Mouse (Mus musculus) cerebellum, adult 18-20 months (tissue): ENCODE results near the gene Zbtb22.
"Not testable (repeated sequence)": the region's sequence is repeated elsewhere in the genome, so short reads cannot be mapped to it uniquely, and the experiment has no call there.

Experiments
- DNase-seq, 2 experiments: peaks; one replicate each; pipeline ENCODE4 v3.0.0; 2021

Zbtb22 gene

DNA sequence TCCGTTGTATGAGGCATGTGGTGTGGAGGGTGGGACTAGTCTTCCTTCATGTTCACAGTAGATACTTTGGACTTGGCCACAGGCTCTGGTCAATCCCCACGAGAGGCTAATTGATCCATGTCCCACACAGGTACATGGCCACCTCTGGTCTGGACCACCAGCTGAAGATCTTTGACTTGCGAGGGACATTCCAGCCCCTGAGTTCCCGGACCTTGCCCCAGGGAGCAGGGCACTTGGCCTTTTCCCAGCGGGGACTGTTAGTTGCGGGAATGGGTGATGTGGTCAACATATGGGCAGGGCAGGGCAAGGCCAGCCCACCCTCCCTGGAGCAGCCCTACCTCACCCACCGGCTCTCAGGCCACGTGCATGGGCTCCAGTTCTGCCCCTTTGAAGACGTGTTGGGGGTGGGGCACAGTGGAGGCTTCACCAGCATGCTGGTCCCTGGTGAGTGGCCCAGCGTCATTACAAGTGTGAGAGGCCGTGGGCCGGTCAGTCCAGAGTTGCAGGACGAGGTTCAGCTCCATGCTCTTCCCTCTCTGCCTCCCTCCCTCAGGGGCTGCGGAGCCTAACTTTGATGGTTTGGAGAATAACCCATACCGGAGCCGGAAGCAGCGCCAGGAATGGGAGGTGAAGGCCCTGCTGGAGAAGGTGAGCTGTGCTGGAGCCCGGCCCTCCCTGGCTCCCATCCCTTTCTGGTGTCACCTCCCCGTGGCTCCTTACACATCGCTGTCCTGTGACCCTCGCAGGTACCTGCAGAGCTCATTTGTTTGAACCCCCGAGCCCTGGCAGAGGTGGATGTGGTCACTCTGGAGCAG lies 32.6 kb downstream of the Zbtb22 start:
- no peak for DNase-seq

GRCm38 (mm10) chr17:33948905-33949537 lies 33.3 kb downstream of the Zbtb22 start:
- DNase-seq = no peak

DNA sequence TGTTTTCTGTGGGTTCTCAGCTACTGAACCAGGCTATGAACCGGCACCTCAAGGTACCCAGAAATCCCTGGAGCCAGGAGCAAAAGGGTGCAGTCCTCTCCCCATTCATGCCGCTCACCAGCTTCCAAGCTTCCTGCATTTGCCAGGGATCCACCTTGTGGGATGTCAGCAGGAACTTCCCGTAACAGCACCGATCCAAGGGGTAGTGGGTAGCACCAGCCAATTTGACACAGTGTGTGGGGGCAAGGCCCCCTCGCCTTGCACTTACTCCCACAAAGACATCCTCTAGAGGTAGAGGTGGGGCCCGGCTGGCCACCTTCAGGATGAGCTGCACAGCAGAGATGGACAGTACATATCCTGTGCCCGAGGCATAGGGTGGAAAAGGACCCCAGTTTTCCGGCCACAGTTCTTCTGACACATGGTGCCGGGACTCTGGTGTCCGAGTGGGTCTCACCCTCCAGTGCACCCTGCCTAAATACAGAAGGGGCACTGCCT lies 34.5 kb downstream of the Zbtb22 start:
- DNase-seq = no peak

DNA sequence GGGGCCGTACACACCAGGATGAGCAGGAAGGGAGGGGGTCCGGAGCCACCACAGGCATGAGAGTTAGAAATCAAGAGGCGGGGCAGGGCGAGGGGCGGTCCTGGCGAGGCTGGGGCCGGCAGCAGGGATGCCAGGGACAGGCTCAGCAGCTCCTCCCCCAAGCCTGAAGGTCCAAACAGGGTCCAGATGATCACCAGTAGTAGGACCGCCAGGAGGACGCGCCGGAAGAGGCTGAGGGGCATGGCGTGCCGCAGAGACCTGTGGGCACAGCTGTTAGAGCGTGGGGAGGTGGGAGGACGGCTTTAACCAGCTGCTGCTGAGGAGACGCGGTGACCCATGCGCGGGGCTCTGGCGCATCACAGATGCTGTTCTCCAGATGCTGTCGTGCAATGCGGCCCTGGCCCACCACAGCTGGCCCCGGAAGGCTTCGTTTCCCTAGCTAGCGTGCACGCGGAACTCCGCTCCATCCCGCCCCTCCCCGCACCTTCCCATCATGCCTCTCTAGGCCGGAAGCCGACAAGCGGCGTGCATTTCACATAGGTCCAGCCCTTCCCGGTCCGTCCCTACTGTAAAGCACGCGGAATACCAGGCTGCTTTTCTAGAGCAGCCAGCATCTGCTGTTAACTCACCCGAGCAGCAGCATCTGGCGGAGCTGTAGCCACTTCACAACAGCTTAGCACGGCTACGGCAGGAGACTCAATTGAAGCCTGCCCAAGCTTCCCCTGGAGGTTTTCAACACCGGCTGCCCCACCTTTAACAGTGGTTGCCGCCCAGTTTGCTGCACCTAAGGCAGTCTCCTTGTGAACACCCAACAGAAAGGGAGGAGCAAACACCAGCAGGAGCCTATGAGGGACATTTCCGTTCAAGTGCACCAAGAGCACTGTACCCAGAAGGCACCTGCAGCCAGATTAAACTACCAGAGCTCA lies 35.6 kb downstream of the Zbtb22 start, which contains the start of gene B3galt4:
TSS of gene B3galt4 (minus strand) at position 468 of the 926 bp plus-strand sequence.
- peak; percentile 68 to 72 for DNase-seq

GRCm38 (mm10) chr17:33952015-33952414 lies 36.3 kb downstream of the Zbtb22 start:
- not testable (repeated sequence) for DNase-seq

DNA sequence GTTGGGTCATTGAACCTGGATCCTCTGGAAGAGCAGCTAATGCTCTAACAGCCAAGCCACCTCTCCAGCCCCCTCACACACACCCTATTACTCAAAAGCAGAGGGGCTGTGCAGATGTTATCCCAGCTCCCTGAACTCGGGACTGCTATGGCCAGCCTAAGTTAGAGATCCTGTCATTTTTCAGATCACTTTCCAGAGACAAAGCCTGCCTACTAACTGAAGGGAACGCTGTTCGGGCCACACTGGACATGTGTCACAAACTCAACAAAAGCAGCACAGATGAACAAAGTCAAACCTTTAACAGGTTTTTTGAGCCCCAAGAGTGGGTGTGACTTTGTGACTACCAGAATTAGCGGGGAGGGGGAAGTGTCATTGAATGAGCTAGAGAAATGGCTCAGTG lies 37.2 kb downstream of the Zbtb22 start:
- no peak for DNase-seq

- DNase-seq = no peak
Measured at GRCm38 (mm10) chr17:33953310-33953709, 37.6 kb downstream of the Zbtb22 start.

GRCm38 (mm10) chr17:33953961-33954565 lies 38.4 kb downstream of the Zbtb22 start:
- no peak for DNase-seq

- DNase-seq = no peak
Measured at GRCm38 (mm10) chr17:33954646-33955554, 39.2 kb downstream of the Zbtb22 start.

DNA sequence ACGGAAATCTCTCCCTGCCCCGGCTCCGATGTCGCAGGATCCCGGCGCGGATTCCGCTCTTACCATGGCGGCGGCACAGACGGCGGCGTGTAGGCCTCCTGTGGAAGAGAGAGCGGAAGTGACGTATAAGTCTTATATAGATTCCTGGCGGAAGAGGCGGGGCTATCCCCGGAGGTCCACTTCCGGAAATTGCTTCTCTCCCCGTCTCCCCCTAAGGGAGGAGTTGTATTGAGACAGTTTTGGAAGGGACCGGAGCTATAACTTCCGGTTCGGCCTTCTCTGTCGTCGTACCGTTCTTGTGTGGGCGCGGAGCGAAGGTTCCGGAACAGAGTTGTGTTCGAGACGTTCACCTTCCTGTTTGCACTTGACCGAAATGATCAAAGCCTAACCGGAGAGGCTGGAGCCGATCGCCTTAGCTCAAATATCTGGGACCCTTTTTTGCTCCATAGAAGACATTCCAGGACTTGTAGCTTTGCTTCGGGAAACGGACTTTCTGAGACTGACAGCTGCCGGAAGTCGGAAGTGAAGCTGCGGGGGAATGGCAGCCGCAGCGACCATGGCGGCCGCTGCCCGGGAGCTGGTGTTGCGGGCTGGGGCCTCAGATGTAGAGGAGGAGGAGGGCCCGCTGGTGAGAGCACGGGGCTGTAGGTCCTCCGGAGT lies 40.0 kb downstream of the Zbtb22 start, which contains the start of the genes Vps52 and Rps18:
TSS of gene Vps52 (plus strand) at position 258 of the 660 bp plus-strand sequence.
TSS of gene Rps18 (minus strand) at position 447 of the 660 bp plus-strand sequence.
- peak; percentile 95 to 97 for DNase-seq

DNA sequence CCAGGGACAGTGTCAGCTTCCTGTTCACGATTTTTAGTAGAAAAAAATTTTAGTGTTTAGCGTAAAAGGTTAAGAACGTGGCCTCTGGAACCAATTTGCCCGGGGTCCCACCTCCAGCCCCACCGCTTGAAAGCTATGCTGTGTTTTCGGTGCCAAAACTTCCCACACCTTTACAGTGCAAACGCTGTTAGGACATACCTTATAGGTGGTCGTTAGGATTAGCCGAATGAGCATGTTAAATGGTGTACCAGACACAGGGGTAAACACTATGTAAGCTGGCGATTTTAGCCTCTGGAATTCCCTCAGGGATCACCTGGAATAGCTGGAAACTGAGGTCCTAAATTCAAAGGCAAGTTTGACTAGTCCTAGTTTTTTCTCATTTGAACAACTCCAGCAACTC lies 40.6 kb downstream of the Zbtb22 start:
- DNase-seq = no peak

GRCm38 (mm10) chr17:33957493-33957892 lies 41.8 kb downstream of the Zbtb22 start:
- DNase-seq = no peak

- no peak for DNase-seq
Measured at GRCm38 (mm10) chr17:33958451-33958850, 42.7 kb downstream of the Zbtb22 start.

- no peak for DNase-seq
Measured at GRCm38 (mm10) chr17:33959135-33959534, 43.4 kb downstream of the Zbtb22 start.

- DNase-seq = no peak
Measured at GRCm38 (mm10) chr17:33959948-33960347, 44.2 kb downstream of the Zbtb22 start.

DNA sequence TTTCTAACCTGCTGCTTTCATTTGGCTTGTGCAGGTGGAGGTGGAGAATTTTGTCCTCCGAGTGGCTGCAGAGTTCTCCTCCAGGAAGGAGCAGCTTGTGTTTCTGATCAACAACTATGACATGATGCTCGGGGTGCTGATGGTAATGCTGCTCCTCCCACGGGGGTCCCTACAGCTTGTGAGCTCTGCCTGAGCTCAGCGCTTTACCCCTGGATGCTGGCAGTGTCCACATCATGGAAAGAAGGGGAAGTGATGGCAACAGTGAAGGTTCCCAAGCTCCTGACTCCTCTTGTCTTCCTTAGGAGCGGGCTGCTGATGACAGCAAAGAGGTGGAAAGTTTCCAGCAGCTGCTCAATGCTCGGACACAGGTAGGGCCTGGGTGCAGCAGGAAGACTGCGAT lies 47.2 kb downstream of the Zbtb22 start:
- no peak for DNase-seq

DNA sequence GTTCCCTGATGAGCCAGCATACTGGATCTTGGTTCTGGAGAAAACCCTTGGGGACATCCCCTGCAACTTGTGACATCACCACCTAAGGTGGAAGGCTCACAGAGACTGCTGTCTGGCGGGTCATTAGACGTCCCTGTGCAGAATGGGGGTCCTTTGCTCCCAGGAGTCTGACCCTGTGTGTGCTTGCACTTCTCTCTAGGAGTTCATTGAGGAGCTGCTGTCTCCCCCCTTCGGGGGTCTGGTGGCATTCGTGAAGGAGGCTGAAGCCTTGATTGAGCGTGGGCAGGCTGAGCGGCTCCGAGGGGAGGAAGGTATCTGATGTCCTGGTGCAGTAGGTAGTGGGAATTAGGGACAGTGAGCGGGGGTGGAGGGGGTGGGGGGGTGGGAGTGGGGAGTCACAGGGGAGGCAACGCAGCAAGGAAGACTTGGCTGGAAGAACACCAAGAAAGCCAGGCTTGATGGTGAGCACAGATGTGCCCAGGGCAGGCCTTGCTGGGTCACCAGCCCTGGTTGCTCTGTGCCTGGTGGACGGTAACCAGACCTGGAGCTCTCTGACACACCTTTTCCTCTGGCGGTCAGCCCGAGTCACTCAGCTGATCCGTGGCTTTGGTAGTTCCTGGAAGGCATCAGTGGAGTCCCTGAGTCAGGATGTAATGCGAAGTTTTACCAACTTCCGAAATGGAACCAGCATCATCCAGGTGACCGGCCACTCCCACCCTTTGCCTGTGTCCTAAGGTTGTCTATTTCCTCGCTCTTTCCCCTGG lies 49.6 kb downstream of the Zbtb22 start:
- no peak for DNase-seq

DNA sequence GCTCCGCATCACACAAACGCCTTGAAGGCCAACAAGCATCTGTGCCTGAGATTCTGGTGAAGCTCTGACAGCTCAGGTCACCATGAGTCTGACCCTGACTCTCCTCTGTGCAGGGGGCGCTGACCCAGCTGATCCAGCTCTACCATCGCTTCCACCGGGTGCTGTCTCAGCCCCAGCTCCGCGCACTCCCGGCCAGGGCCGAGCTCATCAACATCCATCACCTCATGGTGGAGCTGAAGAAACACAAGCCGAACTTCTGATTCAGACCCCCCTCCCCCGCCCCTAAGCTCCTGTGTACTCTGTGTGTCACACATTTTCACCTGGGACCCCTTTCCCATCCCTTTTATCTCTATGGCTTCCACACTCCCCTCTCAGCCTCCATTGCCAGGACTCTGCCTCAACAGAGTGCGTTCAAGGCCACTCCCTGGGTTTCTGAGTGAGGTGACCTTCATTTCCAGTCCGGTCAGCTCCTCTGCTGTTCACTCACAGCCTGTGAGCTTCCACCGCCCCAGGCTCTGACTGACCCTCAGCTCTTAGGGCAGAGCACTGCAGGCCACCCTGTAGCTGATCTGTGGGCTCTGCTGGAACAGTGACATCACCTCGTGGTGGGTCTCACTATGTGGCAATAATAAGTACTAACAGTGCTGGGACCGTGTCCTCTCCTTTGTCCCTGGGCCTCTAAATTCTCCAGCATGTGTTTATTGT lies 50.3 kb downstream of the Zbtb22 start:
- no peak for DNase-seq

GRCm38 (mm10) chr17:33968489-33968888 lies 52.8 kb downstream of the Zbtb22 start:
- DNase-seq = peak; percentile 72 to 84
